Mouse (Mus musculus) ovary, postnatal 10 days (tissue): Measurements from ENCODE around the gene Olfr1201.

Experiments used
- DNase-seq: peaks from one replicate; pipeline ENCODE4 v3.0.0; 2022; ENCODE audit warnings: low spot score

Olfr1201 gene

DNA sequence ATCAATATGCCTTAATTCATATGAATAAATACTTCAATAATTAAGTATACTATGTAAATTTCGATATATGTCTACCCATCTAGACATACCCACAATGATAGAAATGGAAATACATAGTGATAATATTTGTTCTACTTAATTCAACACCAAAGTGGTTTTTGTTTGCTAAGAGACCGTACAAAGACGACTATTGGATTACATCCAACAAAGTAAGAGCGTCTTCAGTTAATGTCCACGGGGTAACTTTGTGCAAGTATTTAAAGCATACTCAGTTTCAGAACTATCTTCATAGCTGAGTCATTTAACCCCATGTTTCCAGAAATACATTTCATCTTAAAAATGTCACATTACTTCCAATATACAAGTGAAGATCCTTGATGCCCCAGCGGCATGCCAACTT, at the start of gene Olfr1201:
Gene Olfr1201 (plus strand): TSS at position 301 of the 400 bp plus-strand sequence.
- no peak for DNase-seq

GRCm38 (mm10) chr2:88743379-88743778, 49.5 kb upstream of the Olfr1201 start:
- DNase-seq, result no peak

- DNase-seq, result no peak
Measured at GRCm38 (mm10) chr2:88751270-88751669, 41.6 kb upstream of the Olfr1201 start, which contains the start of gene Olfr1198. Olfr1198 (minus strand) TSS chr2:88751370.

- no peak for DNase-seq
Measured at GRCm38 (mm10) chr2:88760369-88760768, 32.5 kb upstream of the Olfr1201 start, which contains the start of gene Olfr1199. Olfr1199 (minus strand) TSS chr2:88760469.

DNA sequence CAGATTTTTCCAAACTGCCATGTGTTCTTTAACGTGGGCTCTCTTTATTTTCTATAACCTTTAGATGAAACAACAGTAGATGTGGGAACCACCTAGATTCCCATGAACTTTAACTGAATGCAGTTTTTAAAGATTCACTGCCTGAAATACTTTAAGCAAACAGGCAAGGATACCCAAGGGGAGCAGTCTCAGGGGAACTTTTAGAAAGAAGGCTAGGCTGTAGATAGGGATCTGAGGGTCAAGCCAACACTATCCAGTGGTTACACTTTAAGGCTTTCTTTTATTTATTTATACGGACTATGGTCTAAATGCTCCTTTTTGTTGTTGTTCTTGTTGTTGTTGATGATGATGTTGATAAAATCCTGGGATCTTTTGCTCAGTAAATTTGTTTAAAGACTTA, 22.4 kb upstream of the Olfr1201 start, which contains the start of gene Olfr1200:
Gene Olfr1200 (minus strand): TSS at position 101 of the 400 bp plus-strand sequence.
- DNase-seq, result no peak

DNA sequence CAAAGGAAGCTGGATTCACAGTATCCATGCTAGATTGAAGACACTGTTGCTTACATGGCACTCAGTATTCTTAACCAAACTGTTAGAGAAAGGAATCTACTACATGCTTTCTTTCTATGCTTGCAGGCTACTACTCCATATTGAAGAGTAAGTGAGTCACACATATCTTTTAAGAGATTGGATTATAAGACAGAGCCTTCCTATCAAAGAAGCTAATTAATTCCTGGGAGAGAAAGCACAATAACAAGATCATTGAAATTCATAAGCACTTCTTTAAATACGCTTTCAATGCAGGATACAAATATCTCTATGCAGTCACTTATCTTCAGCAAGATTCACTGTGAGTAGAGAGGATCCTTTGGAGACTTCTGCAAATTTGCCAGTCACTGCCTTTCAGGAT, 21.4 kb downstream of the Olfr1201 start, which contains the start of gene Olfr1202:
Gene Olfr1202 (plus strand): TSS at position 301 of the 400 bp plus-strand sequence.
- DNase-seq, result no peak

DNA sequence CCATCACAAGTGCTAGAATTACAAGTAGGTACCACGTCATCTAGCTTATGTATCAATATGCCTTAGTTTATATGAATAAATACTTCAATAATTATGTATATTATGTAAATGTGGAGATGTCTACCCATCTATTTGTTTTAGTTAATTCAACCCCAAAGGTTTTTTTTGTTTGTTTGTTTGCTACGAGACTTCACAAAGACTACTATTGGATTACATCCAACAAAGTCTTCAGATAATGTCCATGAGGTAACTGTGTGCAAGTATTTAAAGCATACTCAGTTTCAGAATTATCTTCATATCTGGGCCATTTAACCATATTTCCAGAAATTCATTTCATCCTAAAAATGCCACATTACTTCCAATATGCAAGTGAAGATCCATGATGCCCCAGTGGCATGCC, 36.6 kb downstream of the Olfr1201 start, which contains the start of gene Olfr1205:
Gene Olfr1205 (plus strand): TSS at position 301 of the 400 bp plus-strand sequence.
- DNase-seq, result no peak

DNA sequence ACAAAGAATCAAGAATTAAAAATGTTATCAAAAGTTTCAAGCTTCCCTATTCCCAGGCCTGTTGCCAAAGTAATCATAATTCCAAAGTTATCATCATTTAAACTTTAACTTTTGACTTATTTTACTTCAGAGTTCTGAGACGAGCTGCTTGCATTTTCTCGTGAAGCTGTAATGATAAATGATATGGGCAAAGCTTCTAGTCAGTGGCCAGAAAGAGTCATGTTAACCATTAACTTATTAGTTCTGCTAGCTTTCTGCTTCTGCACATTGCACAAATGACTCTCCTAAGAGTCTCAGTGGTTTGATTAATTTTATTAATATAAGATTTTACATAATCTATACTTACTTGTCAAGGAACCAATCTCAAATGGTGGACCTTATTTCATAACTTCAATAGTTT, 45.6 kb downstream of the Olfr1201 start:
- DNase-seq, result no peak
